Mouse (Mus musculus) layer of hippocampus, postnatal 25 days (tissue): ENCODE results near the gene Lmna. TPM values are rescaled to one million over a fixed set of nuclear protein-coding genes. Genes with fewer than 3 reads are reported as not detected.

ENCODE experiments used
- DNase-seq, 2 experiments: peaks; one replicate each; pipeline ENCODE4 v3.0.0; 2022; ENCODE audit warnings: mixed read lengths in 2 of 2, low spot score in 1 of 2; ENCODE audit errors: extremely low spot score in 1 of 2
- total RNA-seq, 2 experiments: library from RNA; stranded (reverse); gene quantifications; 2 replicates each; pipeline ENCODE4 v1.2.3; 2021

Lmna gene
- total RNA-seq, 2 experiments from 2014 or later = 35.6 to 38.8 TPM

DNA sequence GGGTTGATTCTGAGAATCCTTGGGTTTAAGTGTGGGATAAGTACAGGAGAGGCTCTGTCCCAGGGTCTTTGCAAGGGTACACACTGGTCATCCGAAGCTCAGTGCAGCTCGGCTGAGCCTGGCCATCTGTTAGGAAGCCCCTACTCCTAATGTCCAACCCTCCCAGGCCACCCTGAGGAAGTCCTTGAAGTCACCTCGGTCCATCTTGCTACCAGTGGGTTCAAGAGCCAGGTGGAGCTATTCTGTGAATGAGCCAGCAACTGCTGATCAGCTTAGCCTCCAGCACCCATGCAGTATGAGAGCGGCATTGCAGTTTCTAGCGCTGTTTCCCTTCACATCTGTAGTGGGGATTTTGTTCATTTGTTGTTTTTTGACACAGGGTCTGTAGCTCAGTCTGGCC lies 30.3 kb upstream of the Lmna start:
- DNase-seq = no peak

DNA sequence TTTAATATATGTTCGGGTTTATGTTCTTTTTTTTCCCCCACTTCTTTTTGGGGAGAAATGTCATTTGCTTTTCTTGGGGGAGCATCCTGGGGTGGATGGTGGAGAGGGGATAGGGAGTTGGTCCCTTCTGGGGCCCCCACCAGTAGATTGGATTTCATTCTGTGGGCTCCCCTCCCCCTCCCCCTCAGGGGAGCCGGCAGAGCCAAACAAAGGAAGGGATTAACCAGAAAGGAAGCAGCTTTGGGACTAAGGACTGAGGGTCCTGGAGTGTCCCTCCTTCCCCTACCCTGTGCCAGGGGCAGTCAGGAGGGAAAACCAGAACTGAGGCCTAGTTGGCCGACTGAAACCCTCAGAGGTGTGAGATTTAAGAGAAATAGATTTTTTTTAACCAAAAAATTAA lies 29.6 kb upstream of the Lmna start:
- no peak for DNase-seq

DNA sequence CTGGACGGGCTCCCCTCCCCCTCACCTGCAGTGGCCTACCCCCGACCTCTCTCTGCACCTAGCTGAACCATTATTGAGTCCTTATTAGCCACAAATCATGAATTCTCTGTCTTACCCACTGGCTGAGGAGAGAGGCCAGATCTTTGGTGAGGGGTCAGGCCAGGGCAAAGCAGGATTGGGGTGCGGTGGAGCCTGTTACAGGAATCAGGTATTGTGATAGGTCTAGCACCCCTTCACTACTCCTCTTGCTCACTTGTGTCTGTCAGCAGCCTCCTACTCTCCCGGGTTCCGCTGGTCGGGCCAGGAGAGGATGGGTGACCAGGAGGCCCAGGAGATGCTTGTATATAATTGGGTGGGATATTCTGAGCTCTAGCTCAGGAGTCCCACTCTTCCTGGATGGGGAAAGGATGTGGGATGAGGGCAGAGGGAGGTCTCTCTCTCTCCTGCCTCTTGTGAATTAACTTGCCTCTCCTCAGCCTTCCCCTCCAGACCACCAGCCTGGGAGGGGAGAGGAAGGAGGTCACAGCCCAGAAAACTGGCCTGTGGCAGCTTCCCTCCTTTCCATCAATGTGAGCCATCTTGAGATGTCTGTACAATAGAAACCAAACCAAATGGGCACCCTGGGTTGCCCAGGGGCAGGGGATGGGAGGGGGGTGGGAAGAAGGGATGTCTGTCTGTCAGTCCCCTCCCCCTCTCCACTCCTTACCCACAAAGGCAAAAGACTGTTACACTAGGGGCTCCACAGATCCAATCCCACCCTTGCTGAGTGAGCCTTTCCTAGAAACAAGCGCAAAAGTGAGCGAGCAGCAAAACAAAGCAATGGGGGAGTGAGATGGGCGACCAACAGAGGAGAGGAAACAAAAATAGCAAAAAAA lies 28.8 kb upstream of the Lmna start:
- DNase-seq = no peak

DNA sequence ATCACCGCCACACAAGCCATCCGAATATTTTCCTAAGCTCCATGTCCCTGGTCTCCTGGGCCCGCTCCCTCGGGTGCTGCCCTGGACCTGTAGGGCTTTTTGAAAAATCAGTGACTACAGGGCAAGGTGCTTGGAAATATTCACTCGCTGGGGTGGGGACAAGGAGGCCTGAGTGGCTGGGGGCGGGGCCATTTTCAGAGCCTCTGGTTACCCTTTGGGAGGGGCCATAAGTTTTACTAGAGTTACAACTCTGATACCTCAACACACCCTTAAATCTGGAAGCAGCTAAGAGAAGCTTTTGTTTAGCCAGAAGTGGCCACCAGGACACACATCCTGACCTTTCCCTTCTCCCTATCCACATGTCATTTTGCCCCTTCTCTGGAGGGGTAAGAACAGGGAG lies 27.4 kb upstream of the Lmna start:
- DNase-seq = no peak

DNA sequence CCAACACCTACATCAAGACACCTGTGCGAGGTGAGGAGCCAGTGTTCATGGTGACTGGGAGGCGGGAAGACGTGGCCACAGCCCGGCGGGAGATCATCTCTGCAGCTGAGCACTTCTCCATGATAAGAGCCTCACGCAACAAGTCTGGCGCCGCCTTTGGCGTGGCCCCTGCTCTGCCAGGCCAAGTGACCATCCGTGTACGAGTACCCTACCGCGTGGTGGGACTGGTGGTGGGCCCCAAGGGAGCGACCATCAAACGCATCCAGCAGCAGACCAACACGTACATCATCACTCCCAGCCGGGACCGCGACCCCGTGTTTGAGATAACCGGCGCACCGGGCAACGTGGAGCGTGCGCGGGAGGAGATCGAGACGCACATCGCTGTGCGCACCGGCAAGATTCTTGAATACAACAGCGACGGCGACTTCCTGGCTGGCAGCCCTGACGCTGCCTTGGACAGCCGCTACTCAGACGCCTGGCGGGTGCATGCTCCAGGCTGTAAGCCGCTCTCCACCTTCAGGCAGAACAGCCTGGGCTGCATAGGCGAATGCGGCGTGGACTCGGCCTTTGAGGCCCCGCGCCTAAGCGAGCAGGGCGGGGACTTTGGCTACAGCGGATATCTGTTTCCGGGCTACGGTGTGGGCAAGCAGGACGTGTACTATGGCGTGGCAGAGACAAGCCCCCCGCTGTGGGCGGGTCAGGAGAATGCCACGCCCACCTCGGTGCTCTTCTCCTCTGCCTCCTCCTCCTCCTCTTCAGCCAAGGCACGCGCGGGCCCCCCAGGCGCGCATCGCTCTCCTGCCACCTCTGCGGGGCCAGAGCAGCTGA lies 26.6 kb upstream of the Lmna start:
- peak; percentile 48 to 49 for DNase-seq

DNA sequence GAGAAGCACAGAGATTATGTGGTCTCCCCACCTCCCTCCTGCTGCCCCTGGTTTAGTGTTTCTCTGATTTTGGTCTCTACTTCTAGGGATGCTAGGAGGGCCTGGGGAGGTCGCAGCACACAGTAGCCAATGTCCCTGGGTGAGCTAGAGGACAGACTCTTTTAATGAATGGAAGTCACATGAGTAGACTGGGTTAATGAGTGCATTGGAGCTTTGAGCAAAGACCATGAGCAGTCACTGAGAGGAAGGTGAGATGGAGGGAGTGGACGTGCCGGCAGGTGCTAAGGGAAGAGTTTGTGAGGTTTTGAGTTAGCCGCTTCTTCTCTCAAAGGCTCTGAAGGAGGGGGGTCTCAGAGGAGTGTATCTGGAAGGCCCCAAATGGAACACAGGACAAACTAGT lies 25.8 kb upstream of the Lmna start:
- DNase-seq = no peak

DNA sequence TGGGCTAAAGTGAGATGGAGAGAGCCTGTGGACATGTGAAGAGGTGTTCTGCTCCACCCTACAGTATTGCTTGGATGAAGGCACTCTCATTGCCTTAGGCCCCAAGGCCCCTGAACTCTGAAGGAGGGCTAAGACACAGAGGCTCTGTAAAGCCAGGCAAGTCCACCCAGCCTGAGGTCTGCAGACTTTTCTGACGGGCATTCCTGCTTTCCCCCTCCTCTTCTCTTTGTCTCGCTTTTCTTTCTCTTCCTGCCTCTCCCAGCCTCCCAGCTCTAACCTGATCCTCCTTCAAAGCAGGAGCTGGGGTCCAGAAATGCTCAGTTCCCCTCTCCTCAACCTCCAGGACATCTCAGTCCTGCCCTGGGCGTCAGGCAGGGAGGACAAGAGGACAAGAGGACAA lies 25.2 kb upstream of the Lmna start:
- no peak for DNase-seq

DNA sequence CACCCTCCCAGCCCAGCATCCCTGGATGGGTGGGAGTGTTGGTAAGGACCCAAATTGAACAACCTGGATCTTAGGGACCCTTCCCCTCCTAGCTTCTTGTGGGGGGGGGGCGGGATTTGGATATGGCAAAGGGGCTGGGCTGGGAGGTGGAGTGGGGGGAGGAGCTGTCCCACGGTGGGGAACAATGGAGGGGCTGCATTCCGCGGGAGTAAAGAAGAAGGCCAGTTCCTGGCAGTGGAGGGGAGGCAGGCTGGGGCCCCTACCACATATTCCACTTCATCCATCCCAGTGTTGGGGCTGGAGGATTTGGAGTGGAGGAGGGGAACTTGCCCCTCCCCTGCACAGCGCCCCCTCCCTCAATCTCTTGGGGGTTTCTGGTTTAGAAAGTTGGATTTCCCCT lies 23.9 kb upstream of the Lmna start:
- DNase-seq = no peak

DNA sequence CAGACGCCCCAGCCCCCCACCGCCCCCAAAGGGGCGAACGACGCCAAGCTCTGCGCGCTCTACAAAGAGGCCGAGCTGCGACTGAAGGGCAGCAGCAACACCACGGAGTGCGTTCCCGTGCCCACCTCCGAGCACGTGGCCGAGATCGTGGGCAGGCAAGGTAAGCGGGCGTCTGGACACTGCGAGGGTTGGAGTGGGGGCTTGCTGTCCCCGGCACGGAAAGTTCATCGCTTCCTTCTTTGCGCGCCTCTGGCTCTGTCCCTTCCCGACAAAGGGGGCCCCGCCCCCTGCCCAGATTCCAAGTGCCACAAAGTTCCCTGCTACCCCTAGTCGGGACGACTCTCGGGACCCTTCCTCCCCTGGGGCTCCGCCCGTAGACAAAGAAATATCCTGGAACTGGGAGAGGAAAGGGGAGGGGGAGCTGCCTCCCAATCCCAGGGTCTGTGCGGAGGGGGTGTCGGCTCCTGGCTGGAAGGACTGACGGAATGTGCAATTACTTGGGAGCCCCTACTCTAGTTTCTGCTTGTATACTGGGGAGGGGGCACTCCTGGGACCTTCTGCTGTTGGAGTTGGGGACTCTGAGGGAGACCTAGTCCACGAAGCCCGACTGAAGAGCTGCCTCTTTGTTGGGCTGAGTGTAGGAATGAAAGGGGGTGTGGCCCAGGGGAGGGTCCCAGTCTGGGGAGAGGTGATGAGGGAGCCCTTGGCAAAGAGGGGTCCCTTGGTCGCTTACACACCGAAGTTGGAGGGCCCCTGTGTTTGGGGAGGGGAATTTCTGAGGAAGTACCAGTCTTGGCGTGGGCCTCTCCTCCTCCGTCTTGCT lies 23.1 kb upstream of the Lmna start:
- no peak for DNase-seq

DNA sequence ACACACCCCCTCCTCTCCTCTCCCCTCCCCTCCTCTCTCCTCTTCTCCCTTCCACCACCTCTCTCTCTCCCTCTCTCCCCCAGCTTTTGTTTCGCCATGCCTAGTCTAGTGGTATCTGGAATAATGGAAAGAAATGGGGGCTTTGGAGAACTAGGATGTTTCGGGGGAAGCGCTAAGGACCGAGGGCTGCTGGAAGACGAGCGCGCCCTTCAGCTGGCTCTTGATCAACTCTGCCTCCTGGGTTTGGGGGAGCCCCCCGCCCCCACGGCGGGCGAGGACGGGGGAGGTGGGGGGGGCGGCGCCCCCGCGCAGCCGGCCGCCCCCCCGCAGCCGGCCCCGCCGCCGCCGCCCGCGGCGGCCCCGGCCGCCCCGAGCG lies 22.5 kb upstream of the Lmna start, which contains the start of gene Mex3a:
Mex3a (plus strand) TSS at position 97 of the 376 bp plus-strand sequence.
- no peak for DNase-seq

DNA sequence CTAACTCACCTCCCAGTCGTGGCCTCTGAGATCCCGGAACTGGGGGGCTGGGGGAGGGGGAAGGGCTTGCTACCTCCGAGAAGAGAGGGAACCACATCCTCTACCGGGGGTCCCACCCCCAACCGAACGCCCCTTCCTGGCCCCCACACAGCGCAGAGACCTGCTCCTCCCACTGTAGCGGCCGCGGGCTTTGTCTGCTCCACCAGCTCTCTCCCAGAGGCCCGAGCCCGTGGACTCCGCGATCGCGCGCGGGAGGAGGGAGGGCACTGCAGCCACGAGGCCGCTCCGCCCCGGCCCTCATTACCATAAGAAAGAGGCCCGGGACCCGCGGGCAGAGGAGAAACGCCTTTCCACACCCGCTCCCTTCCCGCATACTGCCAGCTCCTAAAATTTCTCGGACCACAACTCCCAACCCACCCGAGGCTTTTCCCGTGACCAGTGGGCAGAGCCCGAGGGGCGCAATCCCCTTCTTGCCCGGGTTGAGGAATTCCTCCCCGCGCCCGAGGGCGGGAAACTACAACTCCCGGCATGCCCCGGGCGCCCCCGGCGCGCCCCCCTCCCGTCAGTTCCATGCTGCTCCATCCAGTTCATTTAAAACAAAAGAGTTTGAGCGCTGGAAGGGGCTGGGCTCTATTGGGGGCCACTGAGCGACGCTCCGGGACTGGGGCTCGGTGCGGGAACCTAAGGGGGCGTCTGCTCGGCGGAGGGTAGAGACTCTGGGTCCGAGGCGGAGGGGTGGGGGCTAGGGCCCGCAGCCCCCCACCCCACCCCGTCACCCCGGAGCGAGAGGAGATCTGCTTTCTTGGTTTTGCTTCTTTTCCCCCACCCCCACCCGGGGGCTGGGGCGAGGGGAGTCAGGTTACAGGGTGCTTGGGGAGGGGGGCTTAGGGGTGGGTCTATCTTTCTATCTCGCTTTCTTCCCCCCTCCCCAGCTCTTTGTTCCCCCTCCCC lies 21.9 kb upstream of the Lmna start:
- DNase-seq = peak; percentile 76 to 88

DNA sequence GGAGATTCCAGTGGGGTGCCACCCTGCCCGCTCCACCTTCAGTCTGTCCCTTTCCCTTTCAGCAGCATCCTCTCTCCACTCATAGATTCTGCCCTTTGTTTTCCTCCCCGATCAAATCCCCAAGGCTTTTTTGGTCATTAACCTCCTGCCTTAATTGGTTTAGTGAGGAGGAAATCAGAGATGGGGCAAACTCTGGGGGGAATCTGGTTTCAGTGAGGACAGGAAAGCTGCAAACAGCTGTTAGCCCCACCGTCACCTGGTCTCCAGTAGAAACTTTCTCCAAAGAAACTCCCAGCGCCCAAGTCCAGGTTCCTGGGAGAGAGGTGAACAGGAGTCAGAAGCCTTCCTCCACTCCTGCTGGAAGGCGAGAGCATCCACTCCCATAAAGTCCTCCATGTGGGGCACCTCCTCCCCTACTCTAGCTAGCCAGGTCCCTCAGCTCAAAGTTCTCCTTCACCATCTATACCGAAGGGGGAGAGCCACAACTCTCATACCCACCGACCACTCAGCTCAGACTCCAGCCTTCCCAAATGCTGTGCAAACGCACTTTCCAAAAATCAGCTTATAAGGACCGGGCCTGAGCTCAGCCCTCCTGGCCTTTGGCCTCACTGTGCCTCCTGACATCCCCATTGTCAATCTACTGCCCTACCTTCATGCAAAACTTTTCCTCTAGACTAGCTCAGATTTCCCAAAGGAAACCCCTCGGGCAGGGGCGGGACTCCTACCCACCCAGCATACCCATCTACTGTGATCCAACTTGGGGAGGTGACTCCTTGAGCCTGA lies 20.5 kb upstream of the Lmna start:
- no peak for DNase-seq

DNA sequence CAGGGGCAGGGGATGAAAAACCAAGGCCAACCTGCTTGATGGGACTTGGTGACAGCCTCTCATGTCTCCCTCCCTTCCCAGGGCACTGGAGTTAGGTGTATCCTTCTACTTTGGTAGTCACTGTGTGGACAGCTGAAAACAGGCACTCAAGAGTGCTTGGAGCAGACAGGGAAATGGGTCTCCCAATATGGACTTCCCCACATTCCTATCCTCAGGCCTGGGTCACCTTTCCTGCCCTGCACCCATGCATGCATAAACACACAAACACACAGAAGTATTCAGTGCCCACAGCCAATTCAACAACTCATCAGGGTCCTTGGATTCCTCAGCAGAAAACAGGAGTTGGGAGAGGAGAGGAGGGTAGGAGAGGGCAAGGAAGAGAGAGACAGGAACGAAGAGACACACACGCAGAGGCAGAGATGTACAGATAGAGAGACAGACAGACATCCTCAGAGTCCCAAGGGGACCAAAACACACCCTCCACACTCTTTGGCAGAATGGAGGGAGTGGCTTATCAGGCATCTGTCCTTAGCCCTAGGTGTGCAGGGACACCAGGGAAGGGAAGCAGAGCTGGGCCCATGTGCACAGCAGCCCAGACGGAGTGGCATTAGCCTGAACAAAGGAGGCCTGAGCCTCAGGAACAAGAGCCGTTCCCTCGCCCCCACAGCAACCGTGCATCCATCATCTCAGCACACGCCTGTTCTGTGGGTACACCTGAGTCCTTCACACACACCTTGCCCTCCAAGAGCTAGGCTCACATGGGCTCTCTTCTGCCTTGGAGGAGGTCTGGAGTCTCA lies 19.6 kb upstream of the Lmna start:
- no peak for DNase-seq

DNA sequence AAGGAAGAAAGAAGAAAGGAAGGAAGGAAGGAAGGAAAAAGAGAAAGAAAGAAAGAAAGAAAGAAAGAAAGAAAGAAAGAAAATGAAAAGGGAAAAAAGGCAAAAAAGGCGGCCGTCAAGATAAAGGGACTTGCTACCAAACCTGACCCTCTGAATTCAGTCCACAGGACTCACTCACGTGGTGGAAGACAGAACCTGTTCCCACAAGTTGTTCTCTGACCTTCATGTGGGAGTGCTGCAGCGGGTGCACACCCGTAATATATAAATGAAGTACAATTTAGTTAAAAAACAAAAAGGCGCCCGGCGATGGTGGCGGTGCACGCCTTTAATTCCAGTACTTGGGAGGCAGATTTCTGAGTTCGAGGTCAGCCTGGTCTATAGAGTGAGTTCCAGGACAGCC lies 18.9 kb upstream of the Lmna start:
- DNase-seq = no peak

DNA sequence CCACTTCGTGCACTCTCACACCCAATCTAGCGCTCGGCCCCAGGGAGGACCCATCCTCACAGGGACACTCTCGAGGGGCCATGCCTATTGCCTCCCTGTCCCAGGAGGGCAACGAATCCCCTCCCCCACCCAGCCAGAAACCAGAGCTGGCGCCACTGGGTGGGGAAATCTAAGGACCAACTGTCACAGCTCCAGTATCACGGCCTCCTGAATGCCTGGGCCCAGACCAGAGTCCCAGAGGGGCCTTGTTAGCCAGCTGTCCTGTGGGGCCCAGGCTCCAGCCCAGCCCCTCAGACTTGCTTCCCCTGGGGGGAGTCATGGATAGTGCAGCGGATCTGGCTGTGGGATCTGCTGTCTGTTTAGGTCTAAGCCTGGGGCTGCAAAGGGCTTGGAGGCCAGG lies 17.8 kb upstream of the Lmna start:
- no peak for DNase-seq

DNA sequence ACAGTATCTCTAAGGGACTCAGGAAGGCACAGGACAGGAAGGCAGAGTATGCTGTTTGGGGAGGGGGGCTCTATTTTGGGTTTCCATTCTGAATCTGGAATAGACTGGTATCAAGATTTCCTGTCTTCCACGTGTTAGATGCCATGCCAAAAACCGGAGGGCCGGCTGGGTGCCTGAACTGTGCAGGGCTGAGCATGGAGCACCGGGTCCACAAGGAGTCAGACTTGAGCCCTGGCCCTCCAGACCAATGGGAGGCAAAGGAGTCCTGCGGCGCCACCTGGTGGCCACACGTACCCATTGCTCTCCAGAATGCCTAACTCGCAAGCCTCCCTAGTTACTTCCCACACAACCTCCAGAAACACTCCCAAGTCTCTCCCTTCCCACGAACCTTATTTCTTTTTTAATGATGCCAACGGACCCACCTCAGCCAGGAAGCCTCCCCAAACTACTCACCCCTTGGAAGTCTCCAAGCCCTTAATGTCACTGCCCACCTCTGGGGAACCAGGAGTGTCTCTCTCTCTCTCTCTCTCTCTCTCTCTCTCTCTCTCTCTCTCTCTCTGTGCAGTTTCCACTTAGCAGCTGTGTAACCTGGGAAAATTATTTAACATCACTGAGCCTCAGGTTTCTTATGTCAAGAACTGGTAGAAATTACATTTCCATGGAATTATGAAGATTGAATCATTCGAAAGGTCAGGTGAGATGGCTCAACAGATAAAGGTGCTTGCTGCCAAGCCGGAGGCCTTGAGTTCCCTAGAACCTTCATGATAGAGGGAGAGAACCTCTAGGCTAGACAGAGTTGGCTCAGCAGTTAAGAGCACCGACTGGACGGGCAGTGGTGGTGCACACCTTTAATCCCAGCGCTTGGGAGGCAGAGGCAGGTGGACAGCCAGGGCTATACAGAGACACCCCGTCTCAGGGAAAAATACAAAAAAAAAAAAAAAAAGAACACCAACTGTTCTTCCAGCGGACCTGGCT lies 16.7 kb upstream of the Lmna start:
- peak; percentile 58 to 78 for DNase-seq

DNA sequence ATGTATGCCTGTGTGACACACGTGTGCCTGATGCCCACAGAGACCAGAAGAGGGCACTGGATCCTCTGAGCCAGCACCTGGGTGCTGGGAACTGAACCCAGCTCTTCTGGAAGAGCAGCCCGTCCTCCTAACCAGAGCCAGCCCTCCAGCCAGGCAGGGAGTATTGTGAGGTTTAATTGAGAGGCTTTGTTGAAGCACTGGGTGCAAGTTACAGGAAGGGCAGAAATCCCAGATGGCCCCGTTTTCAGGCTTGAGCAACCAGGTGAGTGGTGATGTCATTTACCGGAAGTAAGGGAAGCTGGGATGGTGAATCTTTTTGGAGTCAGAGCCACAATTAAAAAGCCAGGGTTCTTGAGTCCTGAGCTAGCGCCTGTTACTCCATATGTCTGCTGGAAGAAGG lies 15.3 kb upstream of the Lmna start:
- DNase-seq = no peak
